Mouse (Mus musculus): ENCODE measurements around the gene Pcbp1. TPM values are rescaled to one million over a fixed set of nuclear protein-coding genes. Genes with fewer than 3 reads are reported as not detected.

Pcbp1 gene
- total and polyA plus RNA-seq, 3 experiments, result 74.2 to 385 TPM; not detected in 1

DNA sequence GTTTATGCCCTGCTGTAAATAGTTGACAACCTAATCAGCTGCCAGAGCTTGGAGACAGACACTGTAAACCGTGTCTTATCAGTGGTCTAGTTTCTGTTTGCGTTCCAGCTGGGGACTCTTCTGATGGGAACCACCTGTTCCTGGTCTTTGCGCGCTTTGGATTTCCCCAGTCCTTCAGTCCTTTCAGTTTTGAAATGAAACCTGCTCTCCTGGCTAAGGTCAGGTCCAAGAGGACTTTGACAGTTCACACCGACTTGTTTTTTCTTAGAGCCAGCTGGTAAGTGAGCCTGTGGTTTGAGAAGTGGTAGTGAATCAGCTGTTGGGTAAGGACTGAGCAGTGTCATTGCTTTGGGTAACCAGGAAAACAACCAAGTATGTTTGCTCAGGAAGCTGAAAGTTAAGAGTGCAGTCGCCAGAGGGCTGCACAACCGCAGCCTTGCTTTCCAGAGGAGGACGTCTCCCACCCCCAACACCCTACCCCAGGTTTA, 21.8 kb upstream of the Pcbp1 start:
- Histone ChIP-seq H3K9me3 (replicated peaks; ENCODE audit: insufficient read depth, low read length) (no peaks in the 10 kb centered on the region), H3K79me2 (ENCODE audit: control insufficient read depth, insufficient read depth, low read length, poor library complexity) (no peaks in the 10 kb centered on the region; the same call in 1 of the 2 replicates), H3K4me3 (ENCODE audit: control insufficient read depth in 1 of 2, insufficient read depth in 1 of 2, low read depth in 2 of 2, low read length in 2 of 2) (no peak overlapping the region), H3K36me3 (ENCODE audit: control insufficient read depth in 1 of 2, insufficient read depth in 2 of 2, low read length in 2 of 2) (peaks cover 2 to 8% of the 10 kb centered on the region in 2 experiments), H3K27ac (ENCODE audit: control insufficient read depth, low read depth, low read length) (no peak overlapping the region), H3K27me3 (ENCODE audit: control insufficient read depth in 1 of 2, insufficient read depth in 2 of 2, low read length in 2 of 2) (no peaks in the 10 kb centered on the region), H3K9ac (ENCODE audit: control insufficient read depth, low read depth, low read length, poor library complexity, severe bottlenecking) (no peak overlapping the region), H3K4me1 (ENCODE audit: control insufficient read depth in 1 of 2, insufficient read depth in 2 of 2, low read length in 2 of 2) (no peaks in the 10 kb centered on the region; a peak in 1 of 4 replicates)
- peak; percentile 39 for DNase-seq (ENCODE audit: low read depth, low spot score)
- TF ChIP-seq ZMIZ1 (IDR thresholded peaks at IDR 0.05; ENCODE audit: low read depth, low read length) (no peak), USF1 (IDR thresholded peaks at IDR 0.05; ENCODE audit: low read depth, low read length) (no peak), SIN3A (IDR thresholded peaks at IDR 0.05; ENCODE audit: low read length) (peak; percentile 84), ETS1 (IDR thresholded peaks at IDR 0.05; ENCODE audit: low read depth, low read length) (peak; percentile 98), HCFC1 (IDR thresholded peaks at IDR 0.05; ENCODE audit: low read depth, low read length) (no peak), MAZ (IDR thresholded peaks at IDR 0.05; ENCODE audit: low read depth, low read length) (no peak), MAFK (IDR thresholded peaks at IDR 0.05; ENCODE audit: borderline replicate concordance, low read depth, low read length) (no peak), TCF12 (IDR thresholded peaks at IDR 0.05; ENCODE audit: low read depth, low read length) (peak; percentile 74), GABPA (IDR thresholded peaks at IDR 0.05; ENCODE audit: low read depth, low read length) (no peak), ZKSCAN1 (IDR thresholded peaks at IDR 0.05; ENCODE audit: low read depth, low read length) (no peak), EP300 (IDR thresholded peaks at IDR 0.05; ENCODE audit: low read depth in 1 of 2, low read length in 2 of 2) (peak; percentile 48 to 53; a peak in 3 of 4 replicates), TAL1 (IDR thresholded peaks at IDR 0.05; ENCODE audit: low read length) (no peak), SMC3 (IDR thresholded peaks at IDR 0.05; ENCODE audit: low read depth, low read length) (no peak), JUND (IDR thresholded peaks at IDR 0.05; ENCODE audit: low read depth, low read length) (no peak), POLR2AphosphoS5 (IDR thresholded peaks at IDR 0.05; ENCODE audit: borderline replicate concordance, low read depth, low read length) (no peak), RAD21 (IDR thresholded peaks at IDR 0.05; ENCODE audit: low read depth, low read length) (no peak), GATA1 (IDR thresholded peaks at IDR 0.05; ENCODE audit: low read depth, low read length) (peak; percentile 78), CTCF (IDR thresholded peaks at IDR 0.05 in 2 of 3, conservative IDR thresholded peaks at IDR 0.05 in 1 of 3; ENCODE audit: control insufficient read depth in 1 of 3, insufficient read depth in 1 of 3, low read depth in 2 of 3, low read length in 3 of 3, poor library complexity in 1 of 3, severe bottlenecking in 1 of 3) (no peak), ELF1 (IDR thresholded peaks at IDR 0.05; ENCODE audit: low read depth, low read length) (no peak), ZC3H11A (IDR thresholded peaks at IDR 0.05; ENCODE audit: low read depth, low read length) (no peak), USF2 (IDR thresholded peaks at IDR 0.05; ENCODE audit: borderline replicate concordance in 1 of 2, insufficient read depth in 1 of 2, low read depth in 1 of 2, low read length in 2 of 2) (no peak), POLR2A (IDR thresholded peaks at IDR 0.05; ENCODE audit: control insufficient read depth in 1 of 2, insufficient read depth in 1 of 2, low read depth in 1 of 2, low read length in 2 of 2, poor library complexity in 1 of 2) (no peak), CHD2 (IDR thresholded peaks at IDR 0.05; ENCODE audit: low read length) (no peak), MYB (IDR thresholded peaks at IDR 0.05; ENCODE audit: low read depth, low read length) (no peak)
